Mouse (Mus musculus): Measurements from ENCODE around the gene Ctsa. TPM values are rescaled to one million over a fixed set of nuclear protein-coding genes. Genes with fewer than 3 reads are reported as not detected.

Ctsa gene
- polyA plus RNA-seq (2012) = 12.4 and 46.9 TPM in 2 replicates

- TF ChIP-seq GATA1 (IDR thresholded peaks at IDR 0.05; ENCODE audit: low read length) = no peak
These were observed at the start of gene Ctsa for GRCm38 (mm10) chr2:164832748-164833301. TSS of gene Ctsa (plus strand) at chr2:164832873.

GRCm38 (mm10) chr2:164783926-164784581 is 48.6 kb upstream of the Ctsa start:
- TF ChIP-seq GATA1 (IDR thresholded peaks at IDR 0.05; ENCODE audit: low read length) = no peak

GRCm38 (mm10) chr2:164784869-164785420 is 47.7 kb upstream of the Ctsa start:
- no peak for TF ChIP-seq GATA1 (IDR thresholded peaks at IDR 0.05; ENCODE audit: low read length)

- no peak for TF ChIP-seq GATA1 (IDR thresholded peaks at IDR 0.05; ENCODE audit: low read length)
These were observed 46.9 kb upstream of the Ctsa start, which contains the start of gene Snx21 for GRCm38 (mm10) chr2:164785481-164786387. TSS of gene Snx21 (plus strand) at chr2:164785823.

- TF ChIP-seq GATA1 (IDR thresholded peaks at IDR 0.05; ENCODE audit: low read length) = no peak
These were observed 46.2 kb upstream of the Ctsa start for GRCm38 (mm10) chr2:164786388-164786885.

- TF ChIP-seq GATA1 (IDR thresholded peaks at IDR 0.05; ENCODE audit: low read length) = no peak
These were observed 45.6 kb upstream of the Ctsa start for GRCm38 (mm10) chr2:164787032-164787431.

GRCm38 (mm10) chr2:164787779-164788178 is 44.9 kb upstream of the Ctsa start:
- TF ChIP-seq GATA1 (IDR thresholded peaks at IDR 0.05; ENCODE audit: low read length) = no peak

GRCm38 (mm10) chr2:164788411-164788810 is 44.3 kb upstream of the Ctsa start:
- no peak for TF ChIP-seq GATA1 (IDR thresholded peaks at IDR 0.05; ENCODE audit: low read length)

GRCm38 (mm10) chr2:164790451-164790850 is 42.2 kb upstream of the Ctsa start:
- TF ChIP-seq GATA1 (IDR thresholded peaks at IDR 0.05; ENCODE audit: low read length) = no peak

GRCm38 (mm10) chr2:164791841-164792261 is 40.8 kb upstream of the Ctsa start:
- TF ChIP-seq GATA1 (IDR thresholded peaks at IDR 0.05; ENCODE audit: low read length) = no peak

GRCm38 (mm10) chr2:164792400-164793190 is 40.1 kb upstream of the Ctsa start:
- TF ChIP-seq GATA1 (IDR thresholded peaks at IDR 0.05; ENCODE audit: low read length) = no peak

- no peak for TF ChIP-seq GATA1 (IDR thresholded peaks at IDR 0.05; ENCODE audit: low read length)
These were observed 39.4 kb upstream of the Ctsa start for GRCm38 (mm10) chr2:164793236-164793635.

GRCm38 (mm10) chr2:164793772-164794171 is 38.9 kb upstream of the Ctsa start:
- TF ChIP-seq GATA1 (IDR thresholded peaks at IDR 0.05; ENCODE audit: low read length) = no peak

GRCm38 (mm10) chr2:164794293-164794692 is 38.4 kb upstream of the Ctsa start:
- TF ChIP-seq GATA1 (IDR thresholded peaks at IDR 0.05; ENCODE audit: low read length) = no peak

GRCm38 (mm10) chr2:164795868-164796267 is 36.8 kb upstream of the Ctsa start:
- no peak for TF ChIP-seq GATA1 (IDR thresholded peaks at IDR 0.05; ENCODE audit: low read length)

Measured in G1E-ER4 (cell line).